Mouse (Mus musculus) C3H10T1/2 (cell line): Measurements from ENCODE around the gene Cstf3. TPM values are rescaled to one million over a fixed set of nuclear protein-coding genes. Genes with fewer than 3 reads are reported as not detected.

Source experiments
- polyA plus RNA-seq, 2 experiments: library from polyadenylated mRNA; unstranded; fragments of >200 nt; fragmentation: generic; extraction: Trizol; gene quantifications; one replicate each; pipeline ENCODE4 v1.2.1; 2012; ENCODE audit warnings: missing spikeins in 2 of 2

Gene Cstf3
- polyA plus RNA-seq: 1 to 10 TPM; 3.3 to 7.1 TPM

GRCm38 (mm10) chr2:104590068-104590828, at the start of gene Cstf3:
Cstf3 (plus strand) TSS chr2:104590523.

DNA sequence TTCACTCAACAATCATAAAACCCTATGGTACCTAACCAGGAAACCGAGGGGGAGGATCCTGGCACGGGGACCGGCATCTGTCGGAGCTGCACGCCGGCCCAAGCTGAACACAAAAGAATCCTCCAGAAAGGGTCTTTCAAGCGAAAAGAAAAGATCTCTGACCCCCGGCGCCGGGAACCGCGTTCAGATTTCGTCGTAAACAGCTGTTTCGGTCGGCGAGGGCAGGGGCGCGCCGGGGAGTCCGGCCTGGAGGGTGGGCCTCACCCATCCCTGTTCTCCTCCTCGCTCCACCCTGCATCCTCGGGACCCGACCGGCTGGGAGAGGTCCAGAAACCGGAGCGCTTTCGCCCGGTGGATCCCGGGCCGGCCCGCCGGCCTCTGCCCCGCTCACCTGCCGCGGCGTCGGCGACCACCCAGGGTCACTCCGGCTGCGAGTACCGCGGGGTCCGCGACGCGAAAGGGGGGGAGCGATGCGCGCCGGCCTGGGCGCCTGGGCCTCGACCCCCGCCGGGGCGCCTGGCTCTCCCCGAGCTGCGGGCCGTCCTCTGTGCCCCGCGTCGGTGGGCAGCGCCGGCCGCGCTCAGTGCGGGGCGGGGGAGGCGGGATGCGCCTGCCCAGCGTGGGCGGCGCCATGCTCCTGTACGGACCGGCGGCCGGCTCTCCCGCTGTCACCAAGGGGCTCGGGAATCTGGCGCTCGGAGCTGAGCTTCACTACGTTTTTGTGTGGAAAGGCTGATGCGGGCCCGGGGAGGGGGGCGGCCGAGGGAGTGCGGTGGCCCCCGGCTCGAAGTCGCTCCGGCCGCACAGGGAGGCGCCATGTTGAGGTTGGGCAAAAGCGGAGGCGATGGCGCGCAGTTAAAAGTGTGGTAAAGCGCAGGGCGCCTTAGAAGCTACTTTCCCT, 121.5 kb downstream of the Cstf3 start, which contains the start of gene Tcp11l1:
Tcp11l1 (minus strand) TSS at position 585 of the 901 bp plus-strand sequence.

Other genes with a start within 250 kb of the Cstf3 start
- not detected for gene D430041D05Rik, start 179.5 kb upstream of the Cstf3 start, polyA plus RNA-seq
- 1 to 10 TPM in 1 of 2 experiments, under 1 TPM in 1; 0.40 to 3.8 TPM for gene Hipk3, start 96.1 kb upstream of the Cstf3 start, polyA plus RNA-seq
- 1 to 10 TPM; 3.3 to 4.3 TPM for gene Tcp11l1, start 121.6 kb downstream of the Cstf3 start, polyA plus RNA-seq
- not detected for gene Pin1rt1, start 125.9 kb downstream of the Cstf3 start, polyA plus RNA-seq
- under 1 TPM; 0.11 to 0.53 TPM for gene Depdc7, start 152.4 kb downstream of the Cstf3 start, polyA plus RNA-seq
- 1 to 10 TPM in 1 of 2 experiments, under 1 TPM in 1; 0.21 to 2.1 TPM for gene Qser1, start 226.2 kb downstream of the Cstf3 start, polyA plus RNA-seq